Mouse (Mus musculus) liver, embryonic 11.5 days (tissue): ENCODE data around the gene Fgd3. TPM values are rescaled to one million over a fixed set of nuclear protein-coding genes. Genes with fewer than 3 reads are reported as not detected.

Experiments
- ATAC-seq: fragments of 200-750 bp; cut with Nextera tagmentation; replicated peaks from 2 replicates; pipeline ENCODE4 v1.8.0; 2017; ENCODE audit warnings: moderate number of reproducible peaks, mild to moderate bottlenecking, moderate TSS enrichment, moderate library complexity; ENCODE audit not compliant: low FRiP score
- DNase-seq: peaks from one replicate; pipeline ENCODE4 v3.0.0-alpha.2; 2017; ENCODE audit warnings: low spot score
- H3K27ac ChIP-seq: fragments of 300-500 bp; sonication (generic); 2 replicates; pipeline ENCODE4 v1.5.1; 2014; ENCODE audit warnings: mild to moderate bottlenecking, low read depth, low read length, control low read depth
- H3K27me3 ChIP-seq: fragments of 300-500 bp; sonication (generic); replicated peaks from 2 replicates; pipeline ENCODE4 v1.6.1; 2014; ENCODE audit warnings: low read length, mixed read lengths; ENCODE audit not compliant: control insufficient read depth, insufficient read depth
- H3K36me3 ChIP-seq: fragments of 300-500 bp; sonication (generic); 2 replicates; pipeline ENCODE4 v1.6.1; 2014; ENCODE audit warnings: mild to moderate bottlenecking, low read length, moderate library complexity, mixed read lengths; ENCODE audit not compliant: control insufficient read depth, insufficient read depth
- H3K4me1 ChIP-seq: fragments of 300-500 bp; sonication (generic); replicated peaks from 2 replicates; pipeline ENCODE4 v1.6.1; 2014; ENCODE audit warnings: low read length, mixed read lengths; ENCODE audit not compliant: control insufficient read depth, insufficient read depth
- H3K4me2 ChIP-seq: fragments of 300-500 bp; sonication (generic); 2 replicates; pipeline ENCODE4 v1.6.1; 2014; ENCODE audit warnings: mild to moderate bottlenecking, control low read depth, moderate library complexity
- H3K4me3 ChIP-seq: fragments of 300-500 bp; sonication (generic); 2 replicates; pipeline ENCODE4 v1.5.1; 2014; ENCODE audit warnings: low read depth, low read length, control low read depth
- H3K9ac ChIP-seq: fragments of 300-500 bp; sonication (generic); 2 replicates; pipeline ENCODE4 v1.6.1; 2014; ENCODE audit warnings: low read depth, low read length, control low read depth
- H3K9me3 ChIP-seq: fragments of 300-500 bp; sonication (generic); 2 replicates; pipeline ENCODE4 v1.6.1; 2016; ENCODE audit warnings: low read length, inconsistent platforms, mixed read lengths; ENCODE audit not compliant: control insufficient read depth
- WGBS: fragments of 180-500 bp; shearing (Covaris S2); extraction: QIAGEN DNeasy Blood & Tissue Kit; methylation state at CpG from one replicate; pipeline ENCODE4 v1.1.7; 2014; 5-methylcytosine and 5-hydroxymethylcytosine counted together
- polyA plus RNA-seq: library from polyadenylated mRNA; unstranded; fragments of >200 nt; fragmentation: Nextera tagmentation; extraction: Ambion mirVana; gene quantifications from 2 replicates; pipeline ENCODE4 v1.2.1, GENCODE M21; 2014

Gene Fgd3
- polyA plus RNA-seq, 1 experiment from 2014 or later: 0.92 TPM

DNA sequence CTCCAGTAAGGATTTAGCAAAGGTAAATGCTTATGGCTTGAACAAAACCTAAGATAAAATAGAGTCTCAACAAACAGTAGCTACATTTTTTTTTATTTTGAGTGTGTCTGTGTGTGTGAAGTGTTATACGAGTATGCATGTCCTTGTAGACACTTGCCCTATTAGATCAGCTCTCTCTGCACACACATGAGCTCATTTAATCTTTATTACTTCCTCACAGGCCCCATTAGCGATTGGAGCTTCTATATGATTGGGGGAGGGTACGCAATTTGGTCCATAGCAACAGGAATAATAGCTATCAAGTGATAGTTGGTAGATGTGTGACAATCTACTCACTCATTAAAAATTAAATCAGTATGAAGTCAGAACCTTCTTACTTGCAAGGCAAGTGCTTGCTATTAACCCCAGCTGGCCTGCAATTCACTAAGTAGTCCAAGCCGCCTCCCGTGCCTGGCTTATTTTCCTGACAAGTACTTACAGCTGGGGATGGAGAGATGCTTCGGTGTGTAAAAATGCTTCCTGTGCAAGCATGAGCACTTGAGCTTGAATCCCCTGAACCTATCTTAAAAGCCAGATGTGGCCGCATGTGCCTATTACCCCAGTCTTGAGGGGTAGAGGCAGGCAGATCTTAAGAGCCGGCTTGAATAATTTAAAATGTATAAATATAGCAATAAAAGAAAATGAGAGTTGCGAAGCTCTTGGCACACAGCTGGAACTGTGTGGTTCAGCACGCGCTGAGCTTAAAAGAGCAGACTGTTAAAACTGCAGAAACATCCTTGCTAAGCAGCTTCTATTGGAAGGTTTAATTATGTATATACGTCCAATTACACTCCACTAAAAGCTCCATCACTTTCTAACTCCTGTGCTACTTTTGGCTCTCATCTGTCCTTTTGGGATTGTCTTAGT, 15.2 kb upstream of the Fgd3 start:
- Histone ChIP-seq H3K27me3 (no peaks in the 10 kb centered on the region), H3K36me3 (no peaks in the 10 kb centered on the region), H3K9me3 (no peaks in the 10 kb centered on the region), H3K4me2 (no peak overlapping the region), H3K9ac (no peak overlapping the region), H3K27ac (no peak overlapping the region), H3K4me3 (no peak overlapping the region), H3K4me1 (peaks cover 2% of the 10 kb centered on the region)
- whole genome bisulfite sequencing: 86% methylated on average over 12 of the region's 12 CpGs
- DNase-seq (no peak), ATAC-seq (no peak)

DNA sequence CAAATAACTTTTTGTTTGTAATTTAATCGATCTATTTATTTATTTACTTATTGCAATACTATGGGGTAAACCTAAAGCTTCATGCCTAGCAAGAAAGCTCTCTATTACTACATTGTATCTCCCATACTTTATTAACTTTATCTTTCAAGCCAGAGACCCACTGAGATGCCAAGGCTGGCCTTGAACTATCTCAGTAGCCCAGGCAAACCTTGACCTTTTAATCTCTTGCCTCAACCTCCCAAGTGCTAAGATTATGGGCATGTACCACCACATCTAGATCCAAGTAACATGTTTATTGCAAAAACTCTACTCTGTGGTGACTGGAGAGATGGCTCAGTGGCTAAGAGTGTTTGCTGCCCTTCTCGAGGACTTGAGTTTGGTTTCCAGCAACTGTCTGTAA, 13.1 kb upstream of the Fgd3 start:
- Histone ChIP-seq H3K36me3 (no peaks in the 10 kb centered on the region), H3K9me3 (no peaks in the 10 kb centered on the region), H3K4me2 (no peak overlapping the region), H3K27ac (no peak overlapping the region), H3K27me3 (no peaks in the 10 kb centered on the region), H3K4me3 (no peak overlapping the region), H3K9ac (no peak overlapping the region), H3K4me1 (no peaks in the 10 kb centered on the region; the same call in 1 of the 2 replicates)
- ATAC-seq (peak; percentile 31; the same call in 1 of the 2 replicates), DNase-seq (no peak)
- WGBS: 63% methylated on average over 2 of the region's 2 CpGs

DNA sequence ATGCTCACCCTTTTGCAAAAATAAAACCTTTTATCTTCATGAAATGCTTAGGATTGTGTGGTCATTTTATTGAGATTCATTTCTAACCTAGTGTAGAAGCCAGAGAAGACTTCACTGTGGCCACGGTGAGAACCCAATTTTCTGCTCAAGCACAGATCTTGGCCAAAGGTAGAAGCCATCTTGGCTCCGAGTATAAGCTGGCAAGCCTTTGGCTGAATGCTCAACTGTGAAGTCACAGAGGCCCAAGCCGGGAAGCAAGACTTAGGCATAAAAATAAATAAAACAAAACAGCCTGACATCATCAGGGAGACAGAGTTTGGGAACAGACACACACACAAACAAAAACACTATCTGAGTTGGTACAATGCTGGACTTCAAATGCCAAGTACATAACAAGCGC, 8.0 kb upstream of the Fgd3 start:
- no peaks in the 10 kb centered on the region for H3K36me3 ChIP-seq
- no peak overlapping the region for H3K4me2 ChIP-seq
- 88% methylated on average over 4 of the region's 4 CpGs for WGBS
- ATAC-seq (no peak), DNase-seq (no peak)
- no peaks in the 10 kb centered on the region for H3K9me3 ChIP-seq
- H3K4me3 ChIP-seq: no peak overlapping the region
- no peaks in the 10 kb centered on the region for H3K27me3 ChIP-seq
- no peak overlapping the region for H3K9ac ChIP-seq
- H3K4me1 ChIP-seq: no peaks in the 10 kb centered on the region
- no peak overlapping the region for H3K27ac ChIP-seq

DNA sequence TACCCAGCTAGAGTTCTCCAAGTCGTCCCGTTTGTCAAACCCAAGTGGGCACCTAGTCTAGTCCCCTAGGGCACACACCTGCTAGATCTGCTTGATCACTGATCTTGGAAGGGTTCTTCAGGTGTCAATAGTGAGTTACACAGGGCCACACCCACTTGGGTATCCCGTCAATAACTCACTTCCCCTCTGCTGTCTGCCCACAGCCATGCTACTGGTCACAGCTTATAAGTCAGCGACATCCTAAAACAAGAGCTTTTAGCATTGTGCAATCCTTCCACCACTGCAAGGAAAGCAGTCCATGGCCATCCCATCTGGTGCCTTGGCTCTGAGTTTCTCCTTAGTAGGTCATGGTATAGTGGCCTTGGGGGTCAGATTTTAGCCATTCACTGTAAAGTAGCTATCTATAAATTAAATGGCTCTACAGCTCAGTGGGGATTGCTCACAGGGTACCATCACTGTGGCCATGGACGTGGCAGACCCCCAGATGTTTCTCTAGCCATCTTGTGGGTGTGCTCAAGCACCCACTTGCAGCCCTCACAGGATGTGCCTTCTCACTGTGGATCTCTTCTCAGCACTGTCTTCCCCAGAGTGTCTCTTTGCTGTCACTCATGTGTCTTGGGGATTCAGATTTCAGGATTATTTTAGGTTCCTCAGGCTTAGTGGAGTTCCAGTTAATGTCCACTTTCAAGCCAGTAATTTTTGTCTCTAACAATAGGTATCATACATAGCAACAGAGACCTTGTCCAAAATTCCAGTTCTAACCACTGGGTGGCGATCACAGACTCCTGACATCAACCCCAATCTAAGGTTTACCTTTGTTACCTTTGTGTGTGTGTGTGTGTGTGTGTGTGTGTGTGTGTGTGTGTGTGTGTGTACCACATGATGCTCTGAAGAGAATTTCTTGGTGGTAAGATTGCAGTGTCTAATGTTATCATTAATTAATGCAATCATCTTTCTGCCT, 6.4 kb upstream of the Fgd3 start:
- Histone ChIP-seq H3K4me1 (no peaks in the 10 kb centered on the region), H3K4me3 (no peak overlapping the region), H3K9ac (no peak overlapping the region), H3K36me3 (no peaks in the 10 kb centered on the region), H3K4me2 (no peak overlapping the region), H3K9me3 (no peaks in the 10 kb centered on the region), H3K27me3 (no peaks in the 10 kb centered on the region), H3K27ac (no peak overlapping the region)
- no peak for ATAC-seq
- DNase-seq: no peak
- 48% methylated on average over 6 of the region's 6 CpGs for WGBS

DNA sequence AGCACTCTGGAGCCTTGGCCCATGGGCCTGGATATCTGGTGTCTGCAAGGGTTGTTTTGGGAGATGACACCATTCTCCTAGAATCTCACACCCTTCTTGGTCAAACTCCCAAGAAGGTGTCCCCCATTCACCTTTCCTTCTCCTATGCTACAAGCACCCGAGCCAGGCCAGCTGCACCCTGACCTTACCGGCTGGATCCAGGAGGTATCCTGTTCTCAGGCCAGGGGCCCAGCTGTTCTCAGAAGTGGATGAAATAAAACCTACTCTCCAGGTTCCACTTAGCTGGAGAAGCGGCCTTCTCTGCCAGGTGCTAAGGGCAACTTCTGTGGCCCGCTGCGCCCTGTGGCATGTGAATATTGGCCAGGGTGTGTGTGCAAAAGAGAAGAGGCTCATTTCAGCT, 4.8 kb upstream of the Fgd3 start:
- WGBS: 89% methylated on average over 5 of the region's 5 CpGs

DNA sequence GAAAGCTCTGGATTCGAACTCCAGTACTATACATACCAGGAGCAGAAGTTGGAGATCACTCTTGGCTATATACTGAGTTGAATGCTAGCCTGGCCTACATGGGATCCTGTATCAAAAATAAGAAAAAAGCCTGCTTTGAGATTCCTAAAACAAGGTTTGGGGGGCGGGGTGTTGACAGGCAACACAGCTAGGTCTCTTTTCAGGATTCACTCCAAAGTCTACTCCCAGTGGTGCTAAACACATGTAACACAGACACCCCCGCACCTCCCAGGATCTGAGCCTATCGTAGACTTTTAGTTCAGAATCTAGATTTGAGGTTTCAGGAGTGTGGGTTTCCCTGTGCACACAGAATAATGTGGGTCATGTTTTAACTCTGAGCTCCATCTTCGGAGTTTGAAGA, 2.6 kb upstream of the Fgd3 start:
- no peaks in the 10 kb centered on the region for H3K9me3 ChIP-seq
- no peak overlapping the region for H3K9ac ChIP-seq
- H3K36me3 ChIP-seq: no peaks in the 10 kb centered on the region
- no peak overlapping the region for H3K4me3 ChIP-seq
- DNase-seq (no peak), ATAC-seq (no peak)
- no peaks in the 10 kb centered on the region for H3K27me3 ChIP-seq
- no peak overlapping the region for H3K4me2 ChIP-seq
- 76% methylated on average over 5 of the region's 5 CpGs for WGBS
- H3K27ac ChIP-seq: no peak overlapping the region
- H3K4me1 ChIP-seq: no peaks in the 10 kb centered on the region

More for the DNA sequence above, 4.8 kb upstream of the Fgd3 start:
- no peak overlapping the region for H3K27ac ChIP-seq
- DNase-seq (no peak), ATAC-seq (no peak)
- no peaks in the 10 kb centered on the region for H3K27me3 ChIP-seq
- no peak overlapping the region for H3K4me2 ChIP-seq
- no peaks in the 10 kb centered on the region for H3K9me3 ChIP-seq
- H3K9ac ChIP-seq: no peak overlapping the region
- H3K36me3 ChIP-seq: no peaks in the 10 kb centered on the region
- H3K4me1 ChIP-seq: no peaks in the 10 kb centered on the region
- no peak overlapping the region for H3K4me3 ChIP-seq

DNA sequence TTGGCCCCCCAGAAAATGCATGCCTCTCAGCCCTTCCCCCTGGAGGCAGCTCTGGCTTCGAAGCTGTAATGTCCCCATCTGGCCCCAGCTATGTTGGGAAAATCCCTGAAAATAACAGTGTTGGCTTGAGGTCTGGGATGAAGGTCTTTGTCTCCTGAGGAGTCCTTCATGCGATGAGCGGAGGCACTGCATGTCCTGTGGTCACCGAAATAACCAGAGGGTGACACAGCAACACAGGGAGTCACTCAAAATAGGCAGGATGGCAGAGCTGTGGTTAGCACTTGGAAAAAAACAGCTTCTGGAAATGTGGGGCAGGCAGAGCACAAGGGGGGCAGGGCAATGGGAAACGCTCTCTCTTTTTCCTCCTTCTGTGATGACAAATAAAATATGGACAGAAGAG, 2.1 kb upstream of the Fgd3 start:
- no peak overlapping the region for H3K4me2 ChIP-seq
- H3K4me1 ChIP-seq: no peaks in the 10 kb centered on the region
- H3K9ac ChIP-seq: no peak overlapping the region
- no peak for DNase-seq
- no peak overlapping the region for H3K27ac ChIP-seq
- ATAC-seq: 0 out of 2 replicates have a peak, but pooled peaks have one; percentile 29
- no peaks in the 10 kb centered on the region for H3K9me3 ChIP-seq
- no peaks in the 10 kb centered on the region for H3K36me3 ChIP-seq
- WGBS: 54% methylated on average over 5 of the region's 5 CpGs
- H3K27me3 ChIP-seq: no peaks in the 10 kb centered on the region
- no peak overlapping the region for H3K4me3 ChIP-seq

- Histone ChIP-seq H3K27ac (no peak overlapping the region), H3K4me2 (no peak overlapping the region), H3K4me3 (no peak overlapping the region), H3K36me3 (no peaks in the 10 kb centered on the region), H3K4me1 (no peaks in the 10 kb centered on the region), H3K27me3 (no peaks in the 10 kb centered on the region), H3K9me3 (no peaks in the 10 kb centered on the region), H3K9ac (no peak overlapping the region)
- no peak for DNase-seq
- no peak for ATAC-seq
- WGBS: 50% methylated on average over 3 of the region's 3 CpGs
Observed at GRCm38 (mm10) chr13:49321452-49321851, 1.3 kb upstream of the Fgd3 start.
